Mouse (Mus musculus) bone marrow macrophage, adult 2 months (primary cell): Measurements from ENCODE around the gene Ncs1.

Experiments
- CTCF ChIP-seq: IDR thresholded peaks from 2 replicates; pipeline ENCODE4 v1.5.1; 2012; ENCODE audit warnings: low read depth, mild to moderate bottlenecking, low read length, moderate library complexity
- POLR2A ChIP-seq: IDR thresholded peaks from 2 replicates; pipeline ENCODE4 v1.6.1; 2012; ENCODE audit warnings: mild to moderate bottlenecking, low read depth, low read length, borderline replicate concordance

GRCm38 (mm10) chr2:31341726-31342535, 96.3 kb downstream of the Ncs1 start:
- TF ChIP-seq POLR2A (no peak), CTCF (no peak)
